Mouse (Mus musculus) forebrain, embryonic 13.5 days (tissue): ENCODE measurements around the gene Btbd11. TPM values are rescaled to one million over a fixed set of nuclear protein-coding genes. Genes with fewer than 3 reads are reported as not detected.
A peak's percentile ranks its signal among the peaks of the same experiment; 100 is the strongest.

Experiments used
- ATAC-seq: fragments of 200-750 bp; cut with Nextera tagmentation; 2 replicates; pipeline ENCODE4 v1.8.0; 2017
- H3K27ac ChIP-seq: fragments of 300-500 bp; sonication (generic); 2 replicates; pipeline ENCODE4 v1.5.1; 2015; ENCODE audit warnings: inconsistent platforms, mild to moderate bottlenecking, moderate library complexity
- H3K27me3 ChIP-seq: fragments of 300-500 bp; sonication (generic); 2 replicates; pipeline ENCODE4 v1.6.1; 2015; ENCODE audit warnings: mild to moderate bottlenecking, inconsistent platforms
- H3K36me3 ChIP-seq: fragments of 300-500 bp; sonication (generic); 2 replicates; pipeline ENCODE4 v1.6.1; 2015; ENCODE audit warnings: mild to moderate bottlenecking, inconsistent platforms; ENCODE audit not compliant: poor library complexity, severe bottlenecking
- H3K4me1 ChIP-seq: fragments of 300-500 bp; sonication (generic); 2 replicates; pipeline ENCODE4 v1.6.1; 2015; ENCODE audit warnings: inconsistent platforms
- H3K4me2 ChIP-seq: fragments of 300-500 bp; sonication (generic); 2 replicates; pipeline ENCODE4 v1.6.1; 2015; ENCODE audit warnings: inconsistent platforms, mild to moderate bottlenecking, moderate library complexity
- H3K4me3 ChIP-seq: fragments of 300-500 bp; sonication (generic); 2 replicates; pipeline ENCODE4 v1.5.1; 2015; ENCODE audit warnings: mild to moderate bottlenecking, inconsistent platforms
- H3K9ac ChIP-seq: fragments of 300-500 bp; sonication (generic); 2 replicates; pipeline ENCODE4 v1.6.1; 2015; ENCODE audit warnings: mild to moderate bottlenecking, inconsistent platforms
- H3K9me3 ChIP-seq: fragments of 300-500 bp; sonication (generic); replicated peaks from 2 replicates; pipeline ENCODE4 v1.6.1; 2016; ENCODE audit warnings: inconsistent platforms
- WGBS: fragments of 180-500 bp; shearing (Covaris S2); methylation state at CpG from one replicate; pipeline ENCODE4 v1.1.7; 2015; 5-methylcytosine and 5-hydroxymethylcytosine counted together
- polyA plus RNA-seq: library from polyadenylated mRNA; unstranded; fragments of >200 nt; fragmentation: Nextera tagmentation; extraction: Ambion mirVana; gene quantifications from 2 replicates; pipeline ENCODE4 v1.2.1, GENCODE M21; 2015

Gene Btbd11
- polyA plus RNA-seq, 1 experiment from 2014 or later = 4.5 TPM

- no peak overlapping the region for H3K9ac ChIP-seq
- no peaks in the 10 kb centered on the region for H3K9me3 ChIP-seq
- no peak overlapping the region for H3K4me3 ChIP-seq
- H3K27me3 ChIP-seq = no peaks in the 10 kb centered on the region
- H3K4me2 ChIP-seq = no peak overlapping the region
- WGBS = 88% methylated on average over 13 of the region's 13 CpGs
- H3K27ac ChIP-seq = peak overlapping the region; percentile 53; the same call in 1 of the 2 replicates
- H3K36me3 ChIP-seq = no peaks in the 10 kb centered on the region
- peaks cover 25% of the 10 kb centered on the region for H3K4me1 ChIP-seq
- ATAC-seq = peak; percentile 56; the same call in 1 of the 2 replicates
Measured at GRCm38 (mm10) chr10:85540311-85541093, 153.9 kb downstream of the Btbd11 start.

GRCm38 (mm10) chr10:85541481-85541880 is 154.9 kb downstream of the Btbd11 start:
- no peak for ATAC-seq
- no peak overlapping the region for H3K27ac ChIP-seq
- no peaks in the 10 kb centered on the region for H3K9me3 ChIP-seq
- no peaks in the 10 kb centered on the region for H3K36me3 ChIP-seq
- no peaks in the 10 kb centered on the region for H3K27me3 ChIP-seq
- no peak overlapping the region for H3K9ac ChIP-seq
- no peak overlapping the region for H3K4me3 ChIP-seq
- 83% methylated on average over 3 of the region's 3 CpGs for WGBS
- no peak overlapping the region for H3K4me2 ChIP-seq
- peaks cover 25% of the 10 kb centered on the region for H3K4me1 ChIP-seq

DNA sequence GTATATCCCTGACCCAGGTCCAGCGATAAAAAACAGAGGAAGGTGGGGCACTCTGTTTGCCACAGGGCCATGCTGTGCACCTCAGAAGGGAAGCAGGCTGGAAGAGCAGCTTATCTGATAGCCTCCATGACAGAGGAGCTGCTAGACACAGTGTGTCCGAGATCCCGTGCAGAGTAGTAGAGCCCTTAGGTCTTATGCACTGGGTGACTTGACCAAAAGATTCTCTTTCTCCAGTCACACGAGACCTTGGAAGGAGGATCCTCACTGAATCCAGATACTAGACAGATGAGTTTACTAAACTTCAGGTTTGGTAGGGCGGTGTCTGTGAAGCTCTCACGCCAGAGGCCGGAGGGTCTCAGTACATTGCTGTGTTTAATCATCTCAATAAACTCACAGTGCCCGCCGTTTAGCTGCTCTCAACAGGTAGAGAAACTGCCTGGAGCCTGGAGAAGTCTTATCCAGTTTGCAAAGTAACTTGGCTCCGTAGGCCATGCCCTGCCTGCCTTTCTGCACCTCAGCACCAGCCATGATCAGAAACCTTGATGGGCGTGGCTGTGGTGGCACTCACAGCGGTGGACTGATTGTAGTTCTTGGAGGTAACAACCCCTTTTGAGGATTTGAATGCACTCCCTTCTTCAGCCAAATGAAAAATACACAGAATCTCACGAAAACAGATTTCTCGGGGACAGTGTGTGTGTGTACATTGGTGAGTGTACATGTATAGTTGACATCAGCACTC is 155.4 kb downstream of the Btbd11 start:
- no peak overlapping the region for H3K4me2 ChIP-seq
- no peaks in the 10 kb centered on the region for H3K36me3 ChIP-seq
- WGBS = 93% methylated on average over 14 of the region's 14 CpGs
- H3K9ac ChIP-seq = no peak overlapping the region
- peaks cover 25% of the 10 kb centered on the region for H3K4me1 ChIP-seq
- no peak overlapping the region for H3K4me3 ChIP-seq
- no peak for ATAC-seq
- no peaks in the 10 kb centered on the region for H3K27me3 ChIP-seq
- no peak overlapping the region for H3K27ac ChIP-seq
- H3K9me3 ChIP-seq = no peaks in the 10 kb centered on the region

DNA sequence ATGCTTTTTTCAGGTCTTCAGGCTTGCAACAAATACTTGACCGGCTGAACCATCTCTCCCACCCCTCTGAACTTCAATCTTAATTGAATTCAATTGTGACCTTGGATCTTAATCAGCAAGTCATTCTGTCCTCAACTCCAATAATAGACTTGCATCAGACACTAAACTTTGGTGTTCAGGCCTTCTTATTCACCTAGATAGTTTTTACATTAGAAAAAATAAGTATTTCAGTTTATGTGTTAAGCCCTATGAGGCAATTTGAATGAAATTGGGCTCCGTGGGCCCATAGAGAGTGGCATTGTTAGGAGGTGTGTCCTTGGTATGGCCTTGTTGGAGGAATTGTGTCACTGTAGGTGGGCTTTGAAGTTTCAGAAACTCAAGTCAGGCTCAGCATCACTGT is 156.7 kb downstream of the Btbd11 start:
- Histone ChIP-seq H3K9ac (no peak overlapping the region), H3K27me3 (no peaks in the 10 kb centered on the region), H3K4me2 (no peak overlapping the region), H3K27ac (no peak overlapping the region), H3K36me3 (no peaks in the 10 kb centered on the region), H3K9me3 (no peaks in the 10 kb centered on the region), H3K4me1 (peaks cover 25% of the 10 kb centered on the region), H3K4me3 (no peak overlapping the region)
- WGBS = 93% methylated on average over 2 of the region's 2 CpGs
- ATAC-seq = no peak

- Histone ChIP-seq H3K36me3 (no peaks in the 10 kb centered on the region), H3K27ac (no peak overlapping the region), H3K27me3 (no peaks in the 10 kb centered on the region), H3K4me3 (no peak overlapping the region), H3K9ac (no peak overlapping the region), H3K4me2 (no peak overlapping the region), H3K9me3 (no peaks in the 10 kb centered on the region), H3K4me1 (peaks cover 14% of the 10 kb centered on the region)
- ATAC-seq = no peak
- WGBS = 52% methylated on average over 5 of the region's 5 CpGs
Measured at GRCm38 (mm10) chr10:85544991-85545390, 158.4 kb downstream of the Btbd11 start.

DNA sequence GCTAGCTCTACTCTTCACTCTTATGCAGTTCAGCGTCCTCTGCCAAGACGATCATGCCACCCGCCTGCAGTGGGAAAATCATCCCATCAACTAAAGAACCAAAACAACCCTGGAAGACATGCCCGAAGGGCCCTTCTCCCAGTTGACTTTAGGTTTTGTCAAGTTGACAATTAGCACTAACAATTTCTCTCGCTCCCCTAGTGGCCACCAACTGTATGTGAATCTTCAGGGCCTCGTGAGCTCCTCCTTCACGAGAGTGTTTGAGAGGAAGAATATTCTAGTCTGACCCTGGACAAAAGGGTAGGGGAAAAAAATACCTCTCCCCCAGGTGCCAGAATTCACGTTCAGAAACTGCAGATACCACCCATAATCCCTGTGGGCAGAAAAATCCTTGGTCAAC is 168.6 kb downstream of the Btbd11 start:
- H3K4me1 ChIP-seq = no peaks in the 10 kb centered on the region
- H3K9me3 ChIP-seq = no peaks in the 10 kb centered on the region
- WGBS = 67% methylated on average over 8 of the region's 8 CpGs
- H3K4me2 ChIP-seq = no peak overlapping the region
- no peak overlapping the region for H3K27ac ChIP-seq
- no peak overlapping the region for H3K4me3 ChIP-seq
- H3K27me3 ChIP-seq = no peaks in the 10 kb centered on the region
- no peak for ATAC-seq
- H3K9ac ChIP-seq = no peak overlapping the region
- H3K36me3 ChIP-seq = no peaks in the 10 kb centered on the region

- no peak overlapping the region for H3K27ac ChIP-seq
Measured at GRCm38 (mm10) chr10:85561418-85561817, 174.8 kb downstream of the Btbd11 start.

DNA sequence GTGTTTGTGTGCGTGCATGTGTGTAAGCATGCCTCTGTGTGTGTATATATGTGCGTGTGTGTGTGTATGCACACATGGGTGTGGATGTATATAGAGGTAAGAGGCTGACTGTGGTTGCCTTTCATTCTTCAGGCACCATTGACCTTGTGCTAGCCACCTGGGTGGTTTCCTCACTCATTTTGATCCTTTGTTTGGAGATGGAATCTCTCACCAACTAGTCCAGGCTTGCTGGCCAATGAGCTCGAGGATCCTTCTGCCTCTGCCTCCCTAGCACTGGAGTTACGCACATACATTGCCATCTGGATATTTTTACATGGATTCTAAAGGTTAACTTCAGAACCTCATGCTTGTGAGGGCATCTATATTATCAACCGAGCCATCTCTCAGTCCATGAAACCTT is 184.8 kb downstream of the Btbd11 start:
- 0 out of 2 replicates have a peak, but pooled peaks cover 4% of the 10 kb centered on the region for H3K9me3 ChIP-seq
- no peaks in the 10 kb centered on the region for H3K27me3 ChIP-seq
- H3K4me3 ChIP-seq = no peak overlapping the region
- H3K4me2 ChIP-seq = no peak overlapping the region
- no peaks in the 10 kb centered on the region for H3K36me3 ChIP-seq
- H3K9ac ChIP-seq = no peak overlapping the region
- WGBS = 89% methylated on average over 5 of the region's 5 CpGs
- ATAC-seq = no peak
- H3K27ac ChIP-seq = no peak overlapping the region
- no peaks in the 10 kb centered on the region for H3K4me1 ChIP-seq

More at GRCm38 (mm10) chr10:85561418-85561817, 174.8 kb downstream of the Btbd11 start:
- Histone ChIP-seq H3K9me3 (no peaks in the 10 kb centered on the region), H3K27me3 (no peaks in the 10 kb centered on the region), H3K36me3 (no peaks in the 10 kb centered on the region), H3K4me3 (no peak overlapping the region), H3K9ac (no peak overlapping the region), H3K4me1 (no peaks in the 10 kb centered on the region), H3K4me2 (no peak overlapping the region)
- ATAC-seq = no peak
- 92% methylated on average over 14 of the region's 14 CpGs for WGBS

DNA sequence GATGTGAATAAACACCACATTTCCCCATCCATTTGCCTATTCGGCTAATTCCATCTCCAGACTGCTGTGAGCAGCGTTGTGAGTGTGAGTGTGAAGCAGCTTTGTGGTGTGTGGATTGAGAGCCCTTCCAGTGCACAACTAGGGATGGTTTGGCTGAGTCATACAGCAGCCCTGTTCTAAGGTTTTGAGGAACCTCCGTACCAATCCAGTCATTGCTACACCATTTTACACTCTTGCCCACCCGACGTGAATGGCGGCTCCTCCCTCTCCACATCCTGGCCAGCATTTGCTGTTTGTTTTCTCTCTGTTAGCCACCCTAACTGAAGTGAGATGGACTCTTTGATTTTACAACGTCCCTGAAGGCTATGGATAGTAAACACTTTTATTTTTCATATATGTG is 186.0 kb downstream of the Btbd11 start:
- no peak overlapping the region for H3K4me3 ChIP-seq
- H3K9ac ChIP-seq = no peak overlapping the region
- H3K4me1 ChIP-seq = no peaks in the 10 kb centered on the region
- 94% methylated on average over 7 of the region's 7 CpGs for WGBS
- no peak overlapping the region for H3K4me2 ChIP-seq
- no peak for ATAC-seq
- H3K27me3 ChIP-seq = no peaks in the 10 kb centered on the region
- no peak overlapping the region for H3K27ac ChIP-seq
- 0 out of 2 replicates have a peak, but pooled peaks cover 4% of the 10 kb centered on the region for H3K9me3 ChIP-seq
- no peaks in the 10 kb centered on the region for H3K36me3 ChIP-seq

- 87% methylated on average over 6 of the region's 6 CpGs for WGBS
- Histone ChIP-seq H3K4me2 (no peak overlapping the region), H3K27ac (no peak overlapping the region), H3K4me1 (no peaks in the 10 kb centered on the region), H3K9me3 (0 out of 2 replicates have a peak, but pooled peaks cover 4% of the 10 kb centered on the region), H3K4me3 (no peak overlapping the region), H3K9ac (no peak overlapping the region), H3K27me3 (no peaks in the 10 kb centered on the region), H3K36me3 (no peaks in the 10 kb centered on the region)
- no peak for ATAC-seq
Measured at GRCm38 (mm10) chr10:85577891-85578420, 191.3 kb downstream of the Btbd11 start.

- Histone ChIP-seq H3K9me3 (no peaks in the 10 kb centered on the region), H3K9ac (no peak overlapping the region), H3K27ac (no peak overlapping the region), H3K4me2 (no peak overlapping the region), H3K4me1 (no peaks in the 10 kb centered on the region), H3K36me3 (no peaks in the 10 kb centered on the region), H3K4me3 (no peak overlapping the region), H3K27me3 (no peaks in the 10 kb centered on the region)
- no peak for ATAC-seq
- 92% methylated on average over 13 of the region's 13 CpGs for WGBS
Measured at GRCm38 (mm10) chr10:85578571-85579465, 192.2 kb downstream of the Btbd11 start.
